Mouse (Mus musculus) neural tube, embryonic 11.5 days (tissue): ENCODE data around the gene Mb21d2. TPM values are rescaled to one million over a fixed set of nuclear protein-coding genes. Genes with fewer than 3 reads are reported as not detected.
A peak's percentile ranks its signal among the peaks of the same experiment; 100 is the strongest.

ENCODE experiments used
- ATAC-seq: fragments of 200-750 bp; cut with Nextera tagmentation; 2 replicates; pipeline ENCODE4 v1.8.0; 2017; ENCODE audit warnings: moderate number of reproducible peaks, mild to moderate bottlenecking, moderate TSS enrichment, moderate library complexity; ENCODE audit not compliant: insufficient read depth, low FRiP score, low TSS enrichment
- DNase-seq: peaks from one replicate; pipeline ENCODE4 v3.0.0-alpha.2; 2015; ENCODE audit warnings: low spot score
- H3K27ac ChIP-seq: fragments of 300-500 bp; sonication (generic); 2 replicates; pipeline ENCODE4 v1.5.1; 2014; ENCODE audit warnings: low read depth, mild to moderate bottlenecking, low read length
- H3K27me3 ChIP-seq: fragments of 300-500 bp; sonication (generic); 2 replicates; pipeline ENCODE4 v1.6.1; 2014; ENCODE audit warnings: mild to moderate bottlenecking, low read length, mixed read lengths; ENCODE audit not compliant: control insufficient read depth, insufficient read depth
- H3K36me3 ChIP-seq: fragments of 300-500 bp; sonication (generic); 2 replicates; pipeline ENCODE4 v1.6.1; 2014; ENCODE audit warnings: mild to moderate bottlenecking, low read length, moderate library complexity, mixed read lengths; ENCODE audit not compliant: control insufficient read depth, insufficient read depth
- H3K4me1 ChIP-seq: fragments of 300-500 bp; sonication (generic); 2 replicates; pipeline ENCODE4 v1.6.1; 2014; ENCODE audit warnings: low read length, mixed read lengths; ENCODE audit not compliant: control insufficient read depth, insufficient read depth
- H3K4me2 ChIP-seq: fragments of 300-500 bp; sonication (generic); 2 replicates; pipeline ENCODE4 v1.6.1; 2014; ENCODE audit warnings: low read depth, mild to moderate bottlenecking, moderate library complexity
- H3K4me3 ChIP-seq: fragments of 300-500 bp; sonication (generic); 2 replicates; pipeline ENCODE4 v1.5.1; 2014; ENCODE audit warnings: low read depth, low read length
- H3K9ac ChIP-seq: fragments of 300-500 bp; sonication (generic); 2 replicates; pipeline ENCODE4 v1.6.1; 2014; ENCODE audit warnings: mild to moderate bottlenecking, low read length
- H3K9me3 ChIP-seq: fragments of 300-500 bp; sonication (generic); 2 replicates; pipeline ENCODE4 v1.6.1; 2016; ENCODE audit warnings: low read length; ENCODE audit not compliant: control insufficient read depth
- WGBS: fragments of 180-500 bp; shearing (Covaris S2); extraction: QIAGEN DNeasy Blood & Tissue Kit; methylation state at CpG from one replicate; pipeline ENCODE4 v1.1.7; 2014; 5-methylcytosine and 5-hydroxymethylcytosine counted together
- polyA plus RNA-seq: library from polyadenylated mRNA; unstranded; fragments of >200 nt; fragmentation: Nextera tagmentation; extraction: Ambion mirVana; gene quantifications from 2 replicates; pipeline ENCODE4 v1.2.1, GENCODE M21; 2014

Gene Mb21d2
- polyA plus RNA-seq, 1 experiment from 2014 or later: 11.7 TPM

- whole genome bisulfite sequencing: 1% methylated on average over 5 of the region's 5 CpGs
- H3K9me3 ChIP-seq: no peaks in the 10 kb centered on the region
- peaks cover 20% of the 10 kb centered on the region for H3K4me1 ChIP-seq
- peak overlapping the region; percentile 95 for H3K4me2 ChIP-seq
- H3K36me3 ChIP-seq: no peaks in the 10 kb centered on the region
- ATAC-seq (no peak), DNase-seq (no peak)
- H3K27ac ChIP-seq: no peak overlapping the region
- H3K9ac ChIP-seq: peak overlapping the region; percentile 81; the same call in 1 of the 2 replicates
- no peaks in the 10 kb centered on the region for H3K27me3 ChIP-seq
- peak overlapping the region; percentile 91; the same call in 1 of the 2 replicates for H3K4me3 ChIP-seq
Observed at GRCm38 (mm10) chr16:28930426-28930825, 953 bp upstream of the Mb21d2 start.

- no peaks in the 10 kb centered on the region for H3K27me3 ChIP-seq
- WGBS: under 1% methylated on average over 45 of the region's 66 CpGs
Observed at GRCm38 (mm10) chr16:28929686-28930291, 316 bp upstream of the Mb21d2 start.

GRCm38 (mm10) chr16:28928466-28928814, 1.0 kb downstream of the Mb21d2 start:
- no peak for DNase-seq
- peak overlapping the region; percentile 90; the same call in 1 of the 2 replicates for H3K27ac ChIP-seq
- peak; percentile 35; the same call in 1 of the 2 replicates for ATAC-seq
- 0% methylated on average over 10 of the region's 10 CpGs for WGBS
- peak overlapping the region; percentile 91 for H3K4me3 ChIP-seq
- H3K36me3 ChIP-seq: no peaks in the 10 kb centered on the region
- H3K27me3 ChIP-seq: no peaks in the 10 kb centered on the region
- H3K9ac ChIP-seq: peak overlapping the region; percentile 81
- H3K4me2 ChIP-seq: peak overlapping the region; percentile 95
- peaks cover 20% of the 10 kb centered on the region for H3K4me1 ChIP-seq
- no peaks in the 10 kb centered on the region for H3K9me3 ChIP-seq

More at GRCm38 (mm10) chr16:28929686-28930291, 316 bp upstream of the Mb21d2 start:
- peak; percentile 69 for DNase-seq
- peak overlapping the region; percentile 95 for H3K4me2 ChIP-seq
- no peaks in the 10 kb centered on the region for H3K36me3 ChIP-seq
- H3K9me3 ChIP-seq: no peaks in the 10 kb centered on the region
- H3K9ac ChIP-seq: peak overlapping the region; percentile 81
- ATAC-seq: peak; percentile 62
- peak overlapping the region; percentile 90 for H3K27ac ChIP-seq
- peaks cover 20% of the 10 kb centered on the region for H3K4me1 ChIP-seq
- H3K4me3 ChIP-seq: peak overlapping the region; percentile 91

- WGBS: 26% methylated on average over 9 of the region's 9 CpGs
- ATAC-seq: no peak
- no peak for DNase-seq
- H3K4me3 ChIP-seq: peak overlapping the region; percentile 91
- H3K9ac ChIP-seq: no peak overlapping the region
- H3K36me3 ChIP-seq: no peaks in the 10 kb centered on the region
- no peak overlapping the region for H3K27ac ChIP-seq
- peaks cover 20% of the 10 kb centered on the region for H3K4me1 ChIP-seq
- H3K27me3 ChIP-seq: no peaks in the 10 kb centered on the region
- H3K4me2 ChIP-seq: peak overlapping the region; percentile 95
- H3K9me3 ChIP-seq: no peaks in the 10 kb centered on the region
Observed at GRCm38 (mm10) chr16:28927381-28927780, 2.1 kb downstream of the Mb21d2 start.

GRCm38 (mm10) chr16:28919320-28919885, 10.1 kb downstream of the Mb21d2 start:
- H3K9ac ChIP-seq: no peak overlapping the region
- H3K4me3 ChIP-seq: no peak overlapping the region
- no peak overlapping the region for H3K4me2 ChIP-seq
- no peaks in the 10 kb centered on the region for H3K4me1 ChIP-seq
- no peak for ATAC-seq
- no peak overlapping the region for H3K27ac ChIP-seq
- H3K36me3 ChIP-seq: no peaks in the 10 kb centered on the region
- no peak for DNase-seq
- no peaks in the 10 kb centered on the region for H3K9me3 ChIP-seq
- WGBS: 60% methylated on average over 11 of the region's 11 CpGs
- H3K27me3 ChIP-seq: no peaks in the 10 kb centered on the region

GRCm38 (mm10) chr16:28915362-28915761, 14.1 kb downstream of the Mb21d2 start:
- Histone ChIP-seq H3K4me2 (no peak overlapping the region), H3K4me3 (no peak overlapping the region), H3K36me3 (no peaks in the 10 kb centered on the region), H3K9me3 (no peaks in the 10 kb centered on the region), H3K4me1 (no peaks in the 10 kb centered on the region), H3K9ac (no peak overlapping the region), H3K27ac (no peak overlapping the region), H3K27me3 (no peaks in the 10 kb centered on the region)
- WGBS: 85% methylated on average over 7 of the region's 7 CpGs
- ATAC-seq (no peak), DNase-seq (no peak)

GRCm38 (mm10) chr16:28914709-28915108, 14.8 kb downstream of the Mb21d2 start:
- H3K27ac ChIP-seq: no peak overlapping the region
- H3K4me1 ChIP-seq: no peaks in the 10 kb centered on the region
- H3K36me3 ChIP-seq: no peaks in the 10 kb centered on the region
- WGBS: 67% methylated on average over 1 of the region's 1 CpGs
- no peak for ATAC-seq
- H3K9ac ChIP-seq: no peak overlapping the region
- H3K4me3 ChIP-seq: no peak overlapping the region
- H3K4me2 ChIP-seq: no peak overlapping the region
- DNase-seq: no peak
- H3K27me3 ChIP-seq: no peaks in the 10 kb centered on the region
- H3K9me3 ChIP-seq: no peaks in the 10 kb centered on the region

- no peak for ATAC-seq
- no peak overlapping the region for H3K27ac ChIP-seq
- no peaks in the 10 kb centered on the region for H3K9me3 ChIP-seq
Observed at GRCm38 (mm10) chr16:28911414-28912050, 17.9 kb downstream of the Mb21d2 start.

More at GRCm38 (mm10) chr16:28911414-28912050, 17.9 kb downstream of the Mb21d2 start:
- Histone ChIP-seq H3K36me3 (no peaks in the 10 kb centered on the region), H3K4me2 (no peak overlapping the region), H3K4me1 (no peaks in the 10 kb centered on the region), H3K4me3 (no peak overlapping the region), H3K27me3 (no peaks in the 10 kb centered on the region), H3K9ac (no peak overlapping the region)
- 90% methylated on average over 15 of the region's 15 CpGs for WGBS
- DNase-seq: no peak
